Mouse (Mus musculus): ENCODE measurements around the gene Ezh1.

The Ezh1 gene

GRCm38 (mm10) chr11:101226065-101226701, at the start of gene Ezh1:
Gene Ezh1 (minus strand): TSS chr11:101226463.
- DNase-seq, result peak; percentile 89

- no peak for DNase-seq
Measured at GRCm38 (mm10) chr11:101275309-101275708, 49.0 kb upstream of the Ezh1 start.

- DNase-seq, result no peak
Measured at GRCm38 (mm10) chr11:101272446-101272845, 46.2 kb upstream of the Ezh1 start.

- peak; percentile 37 for DNase-seq
Measured at GRCm38 (mm10) chr11:101269577-101270116, 43.4 kb upstream of the Ezh1 start.

- DNase-seq, result no peak
Measured at GRCm38 (mm10) chr11:101265906-101266305, 39.6 kb upstream of the Ezh1 start.

- DNase-seq, result peak; percentile 57
Measured at GRCm38 (mm10) chr11:101264954-101265471, 38.8 kb upstream of the Ezh1 start.

GRCm38 (mm10) chr11:101263989-101264280, 37.7 kb upstream of the Ezh1 start:
- DNase-seq, result no peak

GRCm38 (mm10) chr11:101263138-101263988, 37.1 kb upstream of the Ezh1 start:
- DNase-seq, result peak; percentile 37

GRCm38 (mm10) chr11:101262272-101262967, 36.2 kb upstream of the Ezh1 start:
- DNase-seq, result peak; percentile 64

GRCm38 (mm10) chr11:101260826-101261380, 34.6 kb upstream of the Ezh1 start:
- peak; percentile 27 for DNase-seq

GRCm38 (mm10) chr11:101259948-101260825, 33.9 kb upstream of the Ezh1 start, which contains the start of gene Wnk4:
Gene Wnk4 (plus strand): TSS chr11:101260567.
- DNase-seq, result peak; percentile 85

- peak; percentile 36 for DNase-seq
Measured at GRCm38 (mm10) chr11:101259261-101259712, 33.0 kb upstream of the Ezh1 start.

- no peak for DNase-seq
Measured at GRCm38 (mm10) chr11:101255826-101256775, 29.8 kb upstream of the Ezh1 start.

GRCm38 (mm10) chr11:101253613-101254389, 27.5 kb upstream of the Ezh1 start, which contains the start of gene Vps25:
Gene Vps25 (plus strand): TSS chr11:101253707.
- peak; percentile 92 for DNase-seq

GRCm38 (mm10) chr11:101252941-101253340, 26.7 kb upstream of the Ezh1 start:
- no peak for DNase-seq

- no peak for DNase-seq
Measured at GRCm38 (mm10) chr11:101251031-101251430, 24.8 kb upstream of the Ezh1 start.

- DNase-seq, result peak; percentile 79
Measured at GRCm38 (mm10) chr11:101248258-101248994, 22.2 kb upstream of the Ezh1 start.

- no peak for DNase-seq
Measured at GRCm38 (mm10) chr11:101247521-101248030, 21.3 kb upstream of the Ezh1 start.

- no peak for DNase-seq
Measured at GRCm38 (mm10) chr11:101246702-101247012, 20.4 kb upstream of the Ezh1 start.
